11 mouse cellular contexts compared by ENCODE assay signal in the genomic region with DNA sequence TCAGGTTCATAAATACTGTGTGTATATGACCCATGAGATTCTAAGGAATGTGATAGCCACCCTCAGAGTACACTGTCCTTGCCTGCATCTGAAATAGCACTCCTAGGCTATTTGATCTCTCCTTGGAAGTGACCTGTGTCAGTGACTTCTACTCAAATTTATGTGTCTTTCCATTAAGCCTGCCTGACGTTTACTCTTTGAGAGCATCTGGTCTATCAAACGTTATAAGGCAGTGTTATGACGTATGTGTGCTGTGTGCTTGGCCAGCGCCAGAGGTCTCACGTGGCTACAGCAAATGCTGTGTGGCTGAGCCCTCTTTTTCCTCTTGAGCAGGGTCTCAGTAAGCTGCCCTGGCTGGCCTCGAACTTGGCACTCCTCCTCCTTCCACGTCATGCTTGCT.
"Had no signal": no experiment of that assay in that cellular context is flagged by ENCODE, and none has a peak within 500 bp of the region (broad histone marks: within the 10 kb centered on the region; RNA-seq: fewer than 3 reads in every experiment).

No protein-coding gene starts in this region.

- H3K27me3 ChIP-seq: liver, embryonic 13.5 days; midbrain, embryonic 13.5 days had no signal

- H3K4me3 ChIP-seq: left cerebral cortex, adult 2 months; liver, embryonic 13.5 days; midbrain, embryonic 13.5 days had no signal

- H3K4me1 ChIP-seq: liver, embryonic 13.5 days; midbrain, embryonic 13.5 days had no signal

- H3K9me3 ChIP-seq: liver, embryonic 13.5 days; midbrain, embryonic 13.5 days had no signal

- DNase-seq: liver; liver, embryonic 13.5 days; liver, postnatal 0 days; right cerebral cortex, postnatal 14 days; thymus, adult 18-20 months; thymus, postnatal 14 days had no signal

- H3K4me2 ChIP-seq: liver, embryonic 13.5 days; midbrain, embryonic 13.5 days had no signal

- H3K27ac ChIP-seq: left cerebral cortex, adult 2 months; liver, embryonic 13.5 days; midbrain, embryonic 13.5 days had no signal

- ATAC-seq: hindbrain, embryonic 16.5 days; inflammation-experienced regulatory T-cells, adult 6 months; intestine, postnatal 0 days; midbrain, embryonic 13.5 days had no signal

- H3K9ac ChIP-seq: liver, embryonic 13.5 days; liver, postnatal 0 days; midbrain, embryonic 13.5 days had no signal
